Mouse (Mus musculus) forebrain, embryonic 10.5 days (tissue): ENCODE measurements around the gene Dmac2. TPM values are rescaled to one million over a fixed set of nuclear protein-coding genes. Genes with fewer than 3 reads are reported as not detected.

Experiments
- DNase-seq: peaks from one replicate; pipeline ENCODE4 v3.0.0-alpha.2; 2017; ENCODE audit warnings: low spot score; ENCODE audit errors: extremely low spot score
- H3K27ac ChIP-seq: fragments of 300-500 bp; sonication (generic); 2 replicates; pipeline ENCODE4 v1.5.1; 2016; ENCODE audit warnings: mild to moderate bottlenecking
- H3K27me3 ChIP-seq: fragments of 300-500 bp; sonication (generic); 2 replicates; pipeline ENCODE4 v1.6.1; 2016; ENCODE audit warnings: mild to moderate bottlenecking; ENCODE audit not compliant: poor library complexity, severe bottlenecking
- H3K36me3 ChIP-seq: fragments of 300-500 bp; sonication (generic); replicated peaks from 2 replicates; pipeline ENCODE4 v1.6.1; 2016; ENCODE audit warnings: mild to moderate bottlenecking, moderate library complexity
- H3K4me1 ChIP-seq: fragments of 300-500 bp; sonication (generic); 2 replicates; pipeline ENCODE4 v1.6.1; 2016
- H3K4me3 ChIP-seq: fragments of 300-500 bp; sonication (generic); 2 replicates; pipeline ENCODE4 v1.5.1; 2016; ENCODE audit warnings: mild to moderate bottlenecking, moderate library complexity
- H3K9me3 ChIP-seq: fragments of 300-500 bp; sonication (generic); 2 replicates; pipeline ENCODE4 v1.6.1; 2016; ENCODE audit warnings: mild to moderate bottlenecking, moderate library complexity
- WGBS: fragments of 180-500 bp; shearing (Covaris S2); methylation state at CpG from one replicate; pipeline ENCODE4 v1.1.7; 2016; 5-methylcytosine and 5-hydroxymethylcytosine counted together
- polyA plus RNA-seq: library from polyadenylated mRNA; unstranded; fragments of >200 nt; fragmentation: Nextera tagmentation; extraction: Ambion mirVana; gene quantifications from 2 replicates; pipeline ENCODE4 v1.2.1, GENCODE M21; 2016

The Dmac2 gene
- polyA plus RNA-seq, 1 experiment from 2014 or later = 27.0 TPM

- peaks cover 7% of the 10 kb centered on the region for H3K4me1 ChIP-seq
- H3K27ac ChIP-seq = no peak overlapping the region
- no peak overlapping the region for H3K4me3 ChIP-seq
- 91% methylated on average over 4 of the region's 4 CpGs for WGBS
- no peak for DNase-seq
- peaks cover 49% of the 10 kb centered on the region for H3K36me3 ChIP-seq
- H3K27me3 ChIP-seq = peaks cover 22% of the 10 kb centered on the region
- no peaks in the 10 kb centered on the region for H3K9me3 ChIP-seq
These were observed 50.9 kb downstream of the Dmac2 start for GRCm38 (mm10) chr7:25670096-25670495.

- Histone ChIP-seq H3K4me3 (no peak overlapping the region), H3K9me3 (no peaks in the 10 kb centered on the region), H3K27ac (no peak overlapping the region), H3K27me3 (peaks cover 38% of the 10 kb centered on the region), H3K4me1 (peaks cover 7% of the 10 kb centered on the region), H3K36me3 (peaks cover 33% of the 10 kb centered on the region)
- 85% methylated on average over 2 of the region's 2 CpGs for WGBS
- no peak for DNase-seq
These were observed 52.5 kb downstream of the Dmac2 start for GRCm38 (mm10) chr7:25671686-25672085.

GRCm38 (mm10) chr7:25672442-25672841 lies 53.2 kb downstream of the Dmac2 start:
- 55% methylated on average over 4 of the region's 4 CpGs for WGBS
- DNase-seq = no peak
- Histone ChIP-seq H3K4me1 (peaks cover 7% of the 10 kb centered on the region), H3K27ac (no peak overlapping the region), H3K4me3 (no peak overlapping the region), H3K36me3 (peaks cover 26% of the 10 kb centered on the region), H3K27me3 (peaks cover 42% of the 10 kb centered on the region), H3K9me3 (no peaks in the 10 kb centered on the region)

- H3K27ac ChIP-seq = no peak overlapping the region
- peaks cover 7% of the 10 kb centered on the region for H3K4me1 ChIP-seq
- peaks cover 7% of the 10 kb centered on the region for H3K36me3 ChIP-seq
- no peak for DNase-seq
- H3K4me3 ChIP-seq = peak overlapping the region; percentile 48; the same call in 1 of the 2 replicates
- H3K27me3 ChIP-seq = peaks cover 54% of the 10 kb centered on the region
- 34% methylated on average over 9 of the region's 9 CpGs for WGBS
- H3K9me3 ChIP-seq = no peaks in the 10 kb centered on the region
These were observed 55.1 kb downstream of the Dmac2 start for GRCm38 (mm10) chr7:25674297-25674696.

- H3K4me1 ChIP-seq = peaks cover 7% of the 10 kb centered on the region
- H3K36me3 ChIP-seq = peaks cover 3% of the 10 kb centered on the region
- no peaks in the 10 kb centered on the region for H3K9me3 ChIP-seq
- WGBS = 3% methylated on average over 29 of the region's 29 CpGs
- no peak for DNase-seq
- H3K4me3 ChIP-seq = peak within 1 kb of the TSS; percentile 48
- peaks cover 59% of the 10 kb centered on the region for H3K27me3 ChIP-seq
- H3K27ac ChIP-seq = no peak within 1 kb of the TSS
These were observed 55.6 kb downstream of the Dmac2 start, which contains the start of gene Tmem91 for GRCm38 (mm10) chr7:25674719-25675300. Gene Tmem91, minus strand, starts transcription at chr7:25675166.

Other genes with a start within 250 kb of the Dmac2 start
- gene Cnfn, start 249.7 kb upstream of the Dmac2 start, polyA plus RNA-seq = not detected in 2 replicates
- 7.4 and 7.5 TPM in 2 replicates for gene Lipe, start 220.7 kb upstream of the Dmac2 start, polyA plus RNA-seq
- gene Cxcl17, start 206.5 kb upstream of the Dmac2 start, polyA plus RNA-seq = 0.43 and 0.71 TPM in 2 replicates
- 0.81 and 0.91 TPM in 2 replicates for gene Ceacam1, start 141.8 kb upstream of the Dmac2 start, polyA plus RNA-seq
- gene Ceacam2, start 79.6 kb upstream of the Dmac2 start, polyA plus RNA-seq = not detected in 2 replicates
- not detected in 2 replicates for gene Erich4, start 3.5 kb upstream of the Dmac2 start, polyA plus RNA-seq
- 0.79 and 1.1 TPM in 2 replicates for gene B3gnt8, start 7.2 kb downstream of the Dmac2 start, polyA plus RNA-seq
- 42.5 and 44.0 TPM in 2 replicates for gene Bckdha, start 39.6 kb downstream of the Dmac2 start, polyA plus RNA-seq
- gene Exosc5, start 39.8 kb downstream of the Dmac2 start, polyA plus RNA-seq = 81.0 and 82.1 TPM in 2 replicates
- 2.2 and 3.2 TPM in 2 replicates for gene Tmem91, start 55.8 kb downstream of the Dmac2 start, polyA plus RNA-seq
- 36.9 and 38.1 TPM in 2 replicates for gene B9d2, start 61.4 kb downstream of the Dmac2 start, polyA plus RNA-seq
- 0.89 and 1.2 TPM in 2 replicates for gene Tgfb1, start 67.6 kb downstream of the Dmac2 start, polyA plus RNA-seq
- gene Ccdc97, start 99.7 kb downstream of the Dmac2 start, polyA plus RNA-seq = 28.7 and 29.6 TPM in 2 replicates
- 59.2 and 60.5 TPM in 2 replicates for gene Hnrnpul1, start 135.3 kb downstream of the Dmac2 start, polyA plus RNA-seq
- gene Axl, start 169.3 kb downstream of the Dmac2 start, polyA plus RNA-seq = 19.3 and 19.5 TPM in 2 replicates
- 0.17 and 0.28 TPM in 2 replicates for gene Cyp2s1, start 197.5 kb downstream of the Dmac2 start, polyA plus RNA-seq